Mouse (Mus musculus) liver, adult 2 months (tissue): ENCODE data around the gene Lgr6.

Experiments
- CTCF ChIP-seq: fragments of 200-500 bp; IDR thresholded peaks from 2 replicates; pipeline ENCODE4 v1.5.1; 2011; ENCODE audit warnings: low read depth, low read length, control low read depth
- POLR2A ChIP-seq: fragments of 200-500 bp; IDR thresholded peaks from 2 replicates; pipeline ENCODE4 v1.6.1; 2011; ENCODE audit warnings: low read length, control low read depth; ENCODE audit not compliant: insufficient read depth; ENCODE audit errors: extremely low read depth

DNA sequence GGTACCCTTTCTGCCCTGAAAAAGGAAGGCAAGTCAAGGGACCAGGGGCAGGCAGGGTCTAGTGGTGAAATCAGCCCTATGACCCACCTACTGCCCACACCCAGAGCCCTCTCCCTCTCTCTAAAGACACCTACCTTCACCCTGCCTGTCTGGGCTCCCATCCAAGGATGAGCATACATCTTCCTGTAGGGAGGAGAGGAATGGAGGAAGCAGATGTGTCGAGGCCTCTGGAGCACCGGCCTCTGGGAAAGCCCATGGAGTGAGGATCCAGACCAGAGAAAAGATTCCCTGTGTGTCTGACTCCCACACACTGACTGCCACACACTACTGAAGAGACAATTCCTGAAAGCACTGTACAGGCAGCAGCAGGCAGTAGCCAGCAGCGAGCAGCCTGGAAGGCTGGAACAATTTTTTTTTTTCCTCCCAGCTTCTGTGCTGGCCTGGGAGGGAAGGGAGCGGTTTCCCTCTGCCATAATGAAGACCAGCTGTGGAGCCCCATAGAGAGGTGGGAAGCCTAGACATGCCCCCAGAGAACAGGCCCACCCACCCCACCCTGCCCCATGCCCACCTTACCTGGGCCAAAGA is 21.5 kb upstream of the Lgr6 start:
- TF ChIP-seq POLR2A (no peak), CTCF (no peak)
